Mouse (Mus musculus): ENCODE data around the gene Stk33. TPM values are rescaled to one million over a fixed set of nuclear protein-coding genes. Genes with fewer than 3 reads are reported as not detected.

Stk33 gene
- total and polyA plus RNA-seq, 3 experiments, result not detected

DNA sequence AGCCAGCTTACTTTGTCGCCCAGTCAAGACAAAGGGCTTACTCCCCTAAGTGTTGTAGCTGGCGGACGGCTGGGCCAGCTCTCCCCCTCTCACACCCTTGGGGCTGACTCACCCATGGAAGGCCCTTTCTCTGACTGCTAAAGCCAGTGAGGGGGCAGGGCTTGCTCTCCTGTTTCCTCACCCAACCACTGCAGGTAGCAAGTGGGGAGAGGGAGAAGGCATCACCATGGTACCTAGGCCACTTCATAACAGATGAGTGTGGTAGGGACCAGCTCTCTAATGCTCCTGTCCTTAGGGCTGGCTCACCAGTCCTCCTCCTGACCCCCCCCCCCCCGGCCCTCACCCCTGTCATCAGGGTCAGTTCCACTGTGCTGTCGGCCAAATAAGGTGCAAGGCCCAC is 143.5 kb downstream of the Stk33 start:
- no peaks in the 10 kb centered on the region for H3K79me2 ChIP-seq (ENCODE audit: control insufficient read depth, insufficient read depth, low read length, poor library complexity)
- no peak overlapping the region for H3K4me3 ChIP-seq (ENCODE audit: control insufficient read depth in 1 of 2, insufficient read depth in 1 of 2, low read depth in 2 of 2, low read length in 2 of 2)
- no peaks in the 10 kb centered on the region for H3K9me3 ChIP-seq (replicated peaks; ENCODE audit: insufficient read depth, low read length)
- H3K9ac ChIP-seq (ENCODE audit: control insufficient read depth, low read depth, low read length, poor library complexity, severe bottlenecking), result no peak overlapping the region
- TF ChIP-seq ELF1 (IDR thresholded peaks at IDR 0.05; ENCODE audit: low read depth, low read length) (no peak), POLR2A (IDR thresholded peaks at IDR 0.05; ENCODE audit: control insufficient read depth in 1 of 2, insufficient read depth in 1 of 2, low read depth in 1 of 2, low read length in 2 of 2, poor library complexity in 1 of 2) (no peak), USF2 (IDR thresholded peaks at IDR 0.05; ENCODE audit: borderline replicate concordance in 1 of 2, insufficient read depth in 1 of 2, low read depth in 1 of 2, low read length in 2 of 2) (no peak), TBP (IDR thresholded peaks at IDR 0.05; ENCODE audit: low read depth, low read length) (no peak), RAD21 (IDR thresholded peaks at IDR 0.05; ENCODE audit: low read depth, low read length) (no peak), RCOR1 (IDR thresholded peaks at IDR 0.05; ENCODE audit: low read depth, low read length) (no peak), MEF2A (IDR thresholded peaks at IDR 0.05; ENCODE audit: extremely low read depth, insufficient replicate concordance, low read depth, low read length, poor library complexity, severe bottlenecking) (no peak), TCF12 (IDR thresholded peaks at IDR 0.05; ENCODE audit: low read depth, low read length) (no peak), HCFC1 (IDR thresholded peaks at IDR 0.05; ENCODE audit: low read depth, low read length) (no peak), MAX (IDR thresholded peaks at IDR 0.05; ENCODE audit: low read length) (no peak), KAT2A (conservative IDR thresholded peaks at IDR 0.05; ENCODE audit: low read depth, low read length) (no peak), NELFE (IDR thresholded peaks at IDR 0.05; ENCODE audit: low read depth, low read length) (no peak), ZNF384 (IDR thresholded peaks at IDR 0.05; ENCODE audit: low read depth, low read length) (no peak)
- no peak overlapping the region for H3K27ac ChIP-seq (ENCODE audit: control insufficient read depth, low read depth, low read length)
- H3K27me3 ChIP-seq (ENCODE audit: control insufficient read depth in 1 of 2, insufficient read depth in 2 of 2, low read length in 2 of 2), result no peaks in the 10 kb centered on the region
- no peak for DNase-seq (ENCODE audit: low read depth, low spot score)
- H3K4me1 ChIP-seq (ENCODE audit: control insufficient read depth in 1 of 2, insufficient read depth in 2 of 2, low read length in 2 of 2), result no peaks in the 10 kb centered on the region
- H3K36me3 ChIP-seq (ENCODE audit: control insufficient read depth in 1 of 2, insufficient read depth in 2 of 2, low read length in 2 of 2), result no peaks in the 10 kb centered on the region

DNA sequence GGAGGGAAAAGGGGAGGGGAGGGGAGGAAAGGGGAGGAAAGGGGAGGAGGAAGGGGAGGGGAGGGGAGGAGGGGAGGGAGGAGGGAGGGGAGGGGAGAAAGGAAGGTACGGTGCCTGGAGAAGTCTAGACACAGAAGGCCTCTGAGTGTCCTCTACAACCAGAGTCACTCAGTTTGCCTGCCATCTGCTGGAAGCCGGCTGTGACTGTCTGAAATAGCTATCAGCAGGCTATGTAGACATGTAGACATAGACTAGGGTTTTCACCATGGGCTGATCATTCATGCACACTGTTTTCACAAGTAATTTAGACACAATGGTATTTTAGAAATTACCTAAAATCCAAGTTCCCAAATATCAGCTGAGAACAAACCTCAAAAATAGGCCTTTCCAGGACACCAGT is 148.4 kb downstream of the Stk33 start:
- no peak for DNase-seq (ENCODE audit: low read depth, low spot score)

DNA sequence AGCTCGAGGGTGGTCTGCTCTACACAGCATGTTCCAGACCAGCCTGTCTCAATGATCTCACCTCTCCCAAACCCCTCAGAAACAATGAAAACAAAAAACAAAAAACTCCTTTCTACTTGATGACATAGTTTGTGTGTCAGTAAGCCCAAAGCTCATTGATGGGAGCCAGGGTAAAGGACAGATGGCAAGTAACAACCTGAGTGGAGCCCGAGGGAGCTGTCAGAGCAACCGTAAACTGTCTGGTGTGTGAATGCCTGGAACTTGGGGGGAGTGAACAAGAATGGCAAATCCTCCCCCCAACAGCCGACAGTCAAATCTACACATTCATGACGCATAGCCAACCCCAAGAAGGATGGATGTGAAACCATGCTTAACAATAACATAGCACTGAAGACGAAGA is 149.8 kb downstream of the Stk33 start:
- no peak overlapping the region for H3K9ac ChIP-seq (ENCODE audit: control insufficient read depth, low read depth, low read length, poor library complexity, severe bottlenecking)
- TF ChIP-seq GABPA (IDR thresholded peaks at IDR 0.05; ENCODE audit: low read depth, low read length) (no peak), POLR2AphosphoS5 (IDR thresholded peaks at IDR 0.05; ENCODE audit: borderline replicate concordance, low read depth, low read length) (no peak), CHD1 (IDR thresholded peaks at IDR 0.05; ENCODE audit: low read depth, low read length) (no peak), ELF1 (IDR thresholded peaks at IDR 0.05; ENCODE audit: low read depth, low read length) (no peak), MAFK (IDR thresholded peaks at IDR 0.05; ENCODE audit: borderline replicate concordance, low read depth, low read length) (no peak), TBP (IDR thresholded peaks at IDR 0.05; ENCODE audit: low read depth, low read length) (no peak), MAX (IDR thresholded peaks at IDR 0.05; ENCODE audit: low read length) (no peak), TAL1 (IDR thresholded peaks at IDR 0.05; ENCODE audit: low read length) (no peak), SIN3A (IDR thresholded peaks at IDR 0.05; ENCODE audit: low read length) (no peak), EP300 (IDR thresholded peaks at IDR 0.05; ENCODE audit: low read depth in 1 of 2, low read length in 2 of 2) (no peak), MYC (IDR thresholded peaks at IDR 0.05; ENCODE audit: low read depth, low read length) (no peak), CHD2 (IDR thresholded peaks at IDR 0.05; ENCODE audit: low read length) (no peak), HCFC1 (IDR thresholded peaks at IDR 0.05; ENCODE audit: low read depth, low read length) (no peak), KAT2A (conservative IDR thresholded peaks at IDR 0.05; ENCODE audit: low read depth, low read length) (no peak), ZC3H11A (IDR thresholded peaks at IDR 0.05; ENCODE audit: low read depth, low read length) (no peak), UBTF (IDR thresholded peaks at IDR 0.05; ENCODE audit: borderline replicate concordance, insufficient read depth, low read depth, low read length) (no peak), MAZ (IDR thresholded peaks at IDR 0.05; ENCODE audit: low read depth, low read length) (no peak)
- DNase-seq (ENCODE audit: low read depth, low spot score), result no peak
- H3K36me3 ChIP-seq (ENCODE audit: control insufficient read depth in 1 of 2, insufficient read depth in 2 of 2, low read length in 2 of 2), result no peaks in the 10 kb centered on the region
- no peaks in the 10 kb centered on the region for H3K27me3 ChIP-seq (ENCODE audit: control insufficient read depth in 1 of 2, insufficient read depth in 2 of 2, low read length in 2 of 2)
- H3K4me3 ChIP-seq (ENCODE audit: control insufficient read depth in 1 of 2, insufficient read depth in 1 of 2, low read depth in 2 of 2, low read length in 2 of 2), result no peak overlapping the region
- H3K27ac ChIP-seq (ENCODE audit: control insufficient read depth, low read depth, low read length), result no peak overlapping the region
- no peaks in the 10 kb centered on the region for H3K4me1 ChIP-seq (ENCODE audit: control insufficient read depth in 1 of 2, insufficient read depth in 2 of 2, low read length in 2 of 2)
- no peaks in the 10 kb centered on the region for H3K79me2 ChIP-seq (ENCODE audit: control insufficient read depth, insufficient read depth, low read length, poor library complexity)
- no peaks in the 10 kb centered on the region for H3K9me3 ChIP-seq (replicated peaks; ENCODE audit: insufficient read depth, low read length)

More for the DNA sequence above, 148.4 kb downstream of the Stk33 start:
- Histone ChIP-seq H3K27me3 (ENCODE audit: control insufficient read depth in 1 of 2, insufficient read depth in 2 of 2, low read length in 2 of 2) (no peaks in the 10 kb centered on the region), H3K9me3 (replicated peaks; ENCODE audit: insufficient read depth, low read length) (no peaks in the 10 kb centered on the region), H3K4me1 (ENCODE audit: control insufficient read depth in 1 of 2, insufficient read depth in 2 of 2, low read length in 2 of 2) (no peaks in the 10 kb centered on the region), H3K27ac (ENCODE audit: control insufficient read depth, low read depth, low read length) (no peak overlapping the region), H3K4me3 (ENCODE audit: control insufficient read depth in 1 of 2, insufficient read depth in 1 of 2, low read depth in 2 of 2, low read length in 2 of 2) (no peak overlapping the region), H3K79me2 (ENCODE audit: control insufficient read depth, insufficient read depth, low read length, poor library complexity) (no peaks in the 10 kb centered on the region), H3K9ac (ENCODE audit: control insufficient read depth, low read depth, low read length, poor library complexity, severe bottlenecking) (no peak overlapping the region), H3K36me3 (ENCODE audit: control insufficient read depth in 1 of 2, insufficient read depth in 2 of 2, low read length in 2 of 2) (no peaks in the 10 kb centered on the region)
- TF ChIP-seq TBP (IDR thresholded peaks at IDR 0.05; ENCODE audit: low read depth, low read length) (no peak), MAZ (IDR thresholded peaks at IDR 0.05; ENCODE audit: low read depth, low read length) (no peak)

Measured in MEL (cell line).